Mouse (Mus musculus): ENCODE measurements around the gene Scarb1. TPM values are rescaled to one million over a fixed set of nuclear protein-coding genes. Genes with fewer than 3 reads are reported as not detected.

Scarb1 gene
- polyA plus RNA-seq, 1 experiment from 2014 or later: 36.5 TPM

DNA sequence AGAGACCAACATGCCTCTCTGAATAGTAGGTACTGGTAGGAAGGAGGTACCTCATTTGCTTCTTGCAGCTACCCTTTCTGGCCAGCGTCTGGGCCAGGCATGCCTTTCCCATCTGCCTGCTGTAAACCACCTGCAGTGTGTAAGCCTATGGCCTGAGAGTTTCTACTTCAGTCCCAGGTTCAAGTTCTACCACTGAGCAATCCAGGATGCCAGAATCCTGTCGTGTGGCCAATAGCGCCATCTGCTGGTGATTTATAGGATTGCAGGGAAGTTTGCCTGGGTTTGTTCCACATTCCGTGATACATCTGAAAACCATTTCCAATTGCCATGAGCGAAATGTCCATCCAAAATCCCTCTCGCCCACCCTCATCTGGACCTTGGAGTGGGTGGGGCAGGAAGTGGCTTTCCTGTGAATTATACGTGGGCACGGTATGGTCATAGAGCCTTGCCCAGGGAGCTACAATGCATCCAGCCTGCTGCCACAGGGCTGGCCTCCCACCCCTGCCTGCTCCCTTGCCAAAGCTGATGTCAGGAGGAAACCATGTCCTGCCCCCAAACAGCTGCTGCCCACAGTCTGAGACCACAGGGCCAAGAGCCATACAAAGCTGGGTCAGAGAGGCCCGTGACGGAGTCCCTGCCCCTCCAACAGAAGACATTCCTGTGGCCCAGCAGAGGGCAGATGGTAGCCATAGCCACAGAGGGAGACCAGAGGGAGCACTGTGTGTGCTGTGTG lies 72.7 kb downstream of the Scarb1 start:
- H3K27ac ChIP-seq: peak overlapping the region; percentile 36; the same call in 1 of the 2 replicates
- no peaks in the 10 kb centered on the region for H3K9me3 ChIP-seq

GRCm38 (mm10) chr5:125267150-125267961 lies 73.5 kb downstream of the Scarb1 start:
- H3K27me3 ChIP-seq: no peaks in the 10 kb centered on the region; the same call in 1 of the 2 replicates

More for the DNA sequence above, 72.7 kb downstream of the Scarb1 start:
- no peaks in the 10 kb centered on the region for H3K36me3 ChIP-seq
- no peak overlapping the region for H3K9ac ChIP-seq (replicated peaks)
- no peaks in the 10 kb centered on the region; the same call in 1 of the 2 replicates for H3K27me3 ChIP-seq
- 17% methylated on average over 10 of the region's 10 CpGs for WGBS
- no peak overlapping the region for H3K4me2 ChIP-seq
- H3K4me3 ChIP-seq (replicated peaks): no peak overlapping the region
- H3K4me1 ChIP-seq (replicated peaks): peaks cover 35% of the 10 kb centered on the region
- ATAC-seq (ENCODE audit: insufficient number of reproducible peaks, insufficient read depth, low FRiP score, low TSS enrichment, low read depth): no peak

GRCm38 (mm10) chr5:125266128-125266527 lies 74.8 kb downstream of the Scarb1 start:
- H3K4me2 ChIP-seq: no peak overlapping the region
- 71% methylated on average over 9 of the region's 9 CpGs for WGBS
- no peak overlapping the region for H3K27ac ChIP-seq
- H3K4me3 ChIP-seq (replicated peaks): no peak overlapping the region
- H3K9me3 ChIP-seq: no peaks in the 10 kb centered on the region
- no peaks in the 10 kb centered on the region for H3K36me3 ChIP-seq
- H3K9ac ChIP-seq (replicated peaks): no peak overlapping the region
- ATAC-seq (ENCODE audit: insufficient number of reproducible peaks, insufficient read depth, low FRiP score, low TSS enrichment, low read depth): no peak
- peaks cover 33% of the 10 kb centered on the region for H3K4me1 ChIP-seq (replicated peaks)
- no peaks in the 10 kb centered on the region; the same call in 1 of the 2 replicates for H3K27me3 ChIP-seq

More at GRCm38 (mm10) chr5:125267150-125267961, 73.5 kb downstream of the Scarb1 start:
- Histone ChIP-seq H3K27ac (no peak overlapping the region), H3K4me2 (peak overlapping the region; percentile 33), H3K36me3 (no peaks in the 10 kb centered on the region), H3K4me1 (replicated peaks) (peaks cover 35% of the 10 kb centered on the region), H3K9me3 (no peaks in the 10 kb centered on the region), H3K9ac (replicated peaks) (no peak overlapping the region), H3K4me3 (replicated peaks) (no peak overlapping the region)
- WGBS: 53% methylated on average over 35 of the region's 35 CpGs
- ATAC-seq (ENCODE audit: insufficient number of reproducible peaks, insufficient read depth, low FRiP score, low TSS enrichment, low read depth): no peak

GRCm38 (mm10) chr5:125264700-125265099 lies 76.2 kb downstream of the Scarb1 start:
- Histone ChIP-seq H3K4me2 (peak overlapping the region; percentile 7; the same call in 1 of the 2 replicates), H3K4me3 (replicated peaks) (no peak overlapping the region), H3K27ac (peak overlapping the region; percentile 7; the same call in 1 of the 2 replicates), H3K36me3 (no peaks in the 10 kb centered on the region), H3K9me3 (no peaks in the 10 kb centered on the region), H3K9ac (replicated peaks) (peak overlapping the region; percentile 28; the same call in 1 of the 2 replicates), H3K4me1 (replicated peaks) (peaks cover 25% of the 10 kb centered on the region), H3K27me3 (no peaks in the 10 kb centered on the region; the same call in 1 of the 2 replicates)
- no peak for ATAC-seq (ENCODE audit: insufficient number of reproducible peaks, insufficient read depth, low FRiP score, low TSS enrichment, low read depth)
- WGBS: 8% methylated on average over 17 of the region's 17 CpGs

- peaks cover 22% of the 10 kb centered on the region for H3K4me1 ChIP-seq (replicated peaks)
- H3K4me3 ChIP-seq (replicated peaks): no peak overlapping the region
- H3K9ac ChIP-seq (replicated peaks): no peak overlapping the region
- ATAC-seq (ENCODE audit: insufficient number of reproducible peaks, insufficient read depth, low FRiP score, low TSS enrichment, low read depth): no peak
- H3K36me3 ChIP-seq: no peaks in the 10 kb centered on the region
- 60% methylated on average over 7 of the region's 7 CpGs for WGBS
- no peak overlapping the region for H3K4me2 ChIP-seq
- H3K27ac ChIP-seq: no peak overlapping the region
- no peaks in the 10 kb centered on the region; the same call in 1 of the 2 replicates for H3K27me3 ChIP-seq
- H3K9me3 ChIP-seq: no peaks in the 10 kb centered on the region
Observed at GRCm38 (mm10) chr5:125262578-125262977, 78.3 kb downstream of the Scarb1 start.

- H3K4me1 ChIP-seq (replicated peaks): 0 out of 2 replicates have a peak, but pooled peaks cover 2% of the 10 kb centered on the region
- no peak for ATAC-seq (ENCODE audit: insufficient number of reproducible peaks, insufficient read depth, low FRiP score, low TSS enrichment, low read depth)
- 64% methylated on average over 5 of the region's 5 CpGs for WGBS
- H3K9me3 ChIP-seq: peaks cover 4% of the 10 kb centered on the region; the same call in 1 of the 2 replicates
- no peak overlapping the region for H3K4me2 ChIP-seq
- no peak overlapping the region for H3K27ac ChIP-seq
- no peak overlapping the region for H3K9ac ChIP-seq (replicated peaks)
- no peaks in the 10 kb centered on the region for H3K27me3 ChIP-seq
- no peak overlapping the region for H3K4me3 ChIP-seq (replicated peaks)
- H3K36me3 ChIP-seq: no peaks in the 10 kb centered on the region
Observed at GRCm38 (mm10) chr5:125253917-125254316, 87.0 kb downstream of the Scarb1 start.

GRCm38 (mm10) chr5:125253448-125253847 lies 87.4 kb downstream of the Scarb1 start:
- ATAC-seq (ENCODE audit: insufficient number of reproducible peaks, insufficient read depth, low FRiP score, low TSS enrichment, low read depth): no peak
- no peaks in the 10 kb centered on the region for H3K27me3 ChIP-seq
- H3K4me1 ChIP-seq (replicated peaks): 0 out of 2 replicates have a peak, but pooled peaks cover 2% of the 10 kb centered on the region
- peaks cover 4% of the 10 kb centered on the region; the same call in 1 of the 2 replicates for H3K9me3 ChIP-seq
- no peaks in the 10 kb centered on the region for H3K36me3 ChIP-seq
- H3K4me2 ChIP-seq: no peak overlapping the region
- H3K27ac ChIP-seq: no peak overlapping the region
- WGBS: 89% methylated on average over 3 of the region's 3 CpGs
- no peak overlapping the region for H3K4me3 ChIP-seq (replicated peaks)
- no peak overlapping the region for H3K9ac ChIP-seq (replicated peaks)

DNA sequence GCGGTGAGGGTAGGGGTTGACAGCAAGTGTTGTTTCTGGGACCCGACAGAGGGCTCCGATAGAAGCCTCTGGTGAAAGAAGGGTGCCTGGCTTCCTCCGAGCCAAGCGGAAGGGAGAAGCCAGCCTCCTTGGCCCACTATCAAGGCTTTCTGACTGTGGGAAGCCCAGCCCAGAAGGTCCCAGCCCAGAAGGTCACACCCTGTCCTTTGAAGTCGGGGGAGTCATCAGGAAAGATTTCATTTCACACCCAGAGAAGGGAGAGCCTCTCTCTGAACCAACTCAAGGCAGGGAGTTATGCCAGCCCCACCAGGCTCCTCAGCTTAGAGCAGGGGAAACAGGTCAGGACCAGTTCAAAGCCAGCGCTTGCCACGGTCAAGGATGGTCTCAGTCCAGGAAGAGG lies 88.2 kb downstream of the Scarb1 start:
- ATAC-seq (ENCODE audit: insufficient number of reproducible peaks, insufficient read depth, low FRiP score, low TSS enrichment, low read depth): no peak
- Histone ChIP-seq H3K9ac (replicated peaks) (no peak overlapping the region), H3K4me2 (no peak overlapping the region), H3K27ac (no peak overlapping the region), H3K27me3 (no peaks in the 10 kb centered on the region), H3K9me3 (peaks cover 4% of the 10 kb centered on the region; the same call in 1 of the 2 replicates), H3K36me3 (no peaks in the 10 kb centered on the region), H3K4me3 (replicated peaks) (no peak overlapping the region), H3K4me1 (replicated peaks) (0 out of 2 replicates have a peak, but pooled peaks cover 2% of the 10 kb centered on the region)
- WGBS: 65% methylated on average over 8 of the region's 8 CpGs

DNA sequence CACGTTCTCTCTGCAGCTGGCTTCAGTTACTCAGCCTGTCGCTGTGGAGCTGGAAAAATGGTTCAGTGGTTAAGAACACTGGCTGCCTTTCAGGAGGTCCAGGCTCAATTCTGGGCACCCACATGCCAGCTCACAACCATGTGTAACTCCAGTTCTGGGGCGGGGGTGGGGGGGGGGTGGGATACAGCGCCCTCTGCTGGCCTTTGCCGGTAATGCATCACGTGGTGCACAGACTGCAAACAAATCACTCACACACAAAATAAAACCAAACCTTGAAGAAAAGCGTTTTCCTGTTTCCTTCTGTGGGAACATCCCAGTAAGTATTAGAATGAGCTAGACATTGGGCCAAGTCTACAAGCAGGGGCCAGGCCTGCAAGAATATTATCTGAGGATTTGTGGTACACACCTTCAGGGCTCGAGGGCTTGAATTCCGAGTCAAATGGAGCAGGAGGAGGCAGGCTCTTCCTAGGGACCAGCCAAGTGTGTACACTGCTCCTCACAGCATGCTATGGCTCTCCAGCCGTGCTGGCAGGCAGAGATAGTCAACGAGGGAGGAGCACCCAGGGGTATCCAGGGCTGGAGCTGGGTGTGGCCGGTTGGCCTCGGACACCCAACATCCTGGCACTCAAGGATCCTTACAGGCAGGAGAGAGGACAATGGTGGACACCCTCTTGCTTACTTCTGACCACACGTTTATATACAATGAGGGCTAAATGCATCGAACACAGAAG lies 88.8 kb downstream of the Scarb1 start:
- WGBS: 60% methylated on average over 15 of the region's 15 CpGs
- ATAC-seq (ENCODE audit: insufficient number of reproducible peaks, insufficient read depth, low FRiP score, low TSS enrichment, low read depth): no peak
- Histone ChIP-seq H3K27ac (no peak overlapping the region), H3K36me3 (no peaks in the 10 kb centered on the region), H3K9ac (replicated peaks) (no peak overlapping the region), H3K4me1 (replicated peaks) (0 out of 2 replicates have a peak, but pooled peaks cover 2% of the 10 kb centered on the region), H3K9me3 (peaks cover 4% of the 10 kb centered on the region; the same call in 1 of the 2 replicates), H3K27me3 (no peaks in the 10 kb centered on the region), H3K4me3 (replicated peaks) (no peak overlapping the region), H3K4me2 (no peak overlapping the region)

DNA sequence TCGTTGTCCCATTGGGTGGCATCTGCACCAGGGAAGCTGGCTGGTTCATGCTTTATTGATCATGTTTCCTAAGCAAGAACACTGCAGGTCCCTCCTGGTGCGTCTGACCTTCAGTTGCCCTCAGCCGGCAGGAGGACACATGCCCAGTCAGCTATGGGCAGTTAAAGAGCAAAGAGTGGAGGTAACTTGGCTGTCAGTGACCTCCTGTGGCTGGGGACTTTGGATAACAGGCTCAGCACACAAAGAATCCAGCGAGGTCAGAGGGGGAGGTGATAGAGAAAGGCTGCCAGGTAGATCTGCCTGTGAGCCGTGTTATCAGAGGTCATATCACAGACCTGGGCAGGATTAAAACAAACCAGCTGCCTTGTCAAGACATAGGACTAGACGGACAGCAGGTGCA lies 91.7 kb downstream of the Scarb1 start:
- Histone ChIP-seq H3K9ac (replicated peaks) (no peak overlapping the region), H3K27me3 (no peaks in the 10 kb centered on the region), H3K4me1 (replicated peaks) (peaks cover 22% of the 10 kb centered on the region), H3K4me2 (no peak overlapping the region), H3K9me3 (no peaks in the 10 kb centered on the region), H3K27ac (no peak overlapping the region), H3K4me3 (replicated peaks) (no peak overlapping the region), H3K36me3 (no peaks in the 10 kb centered on the region)
- WGBS: 46% methylated on average over 6 of the region's 6 CpGs
- ATAC-seq (ENCODE audit: insufficient number of reproducible peaks, insufficient read depth, low FRiP score, low TSS enrichment, low read depth): no peak

Measured in limb, embryonic 12.5 days (tissue).